Mouse (Mus musculus) stomach, embryonic 15.5 days (tissue): Measurements from ENCODE around the gene Slmap. TPM values are rescaled to one million over a fixed set of nuclear protein-coding genes. Genes with fewer than 3 reads are reported as not detected.

Source experiments
- ATAC-seq: fragments of 200-750 bp; cut with Nextera tagmentation; 2 replicates; pipeline ENCODE4 v1.8.0; 2017; ENCODE audit warnings: low read depth, moderate number of reproducible peaks, moderate TSS enrichment; ENCODE audit not compliant: insufficient read depth, low FRiP score
- H3K27ac ChIP-seq: fragments of 300-500 bp; sonication (generic); 2 replicates; pipeline ENCODE4 v1.5.1; 2015; ENCODE audit warnings: mild to moderate bottlenecking, inconsistent platforms
- H3K27me3 ChIP-seq: fragments of 300-500 bp; sonication (generic); replicated peaks from 2 replicates; pipeline ENCODE4 v1.6.1; 2015; ENCODE audit warnings: inconsistent platforms
- H3K36me3 ChIP-seq: fragments of 300-500 bp; sonication (generic); 2 replicates; pipeline ENCODE4 v1.6.1; 2015; ENCODE audit warnings: inconsistent platforms
- H3K4me1 ChIP-seq: fragments of 300-500 bp; sonication (generic); 2 replicates; pipeline ENCODE4 v1.6.1; 2015; ENCODE audit warnings: inconsistent platforms
- H3K4me2 ChIP-seq: fragments of 300-500 bp; sonication (generic); 2 replicates; pipeline ENCODE4 v1.6.1; 2015; ENCODE audit warnings: mild to moderate bottlenecking, inconsistent platforms
- H3K4me3 ChIP-seq: fragments of 300-500 bp; sonication (generic); replicated peaks from 2 replicates; pipeline ENCODE4 v1.5.1; 2015; ENCODE audit warnings: inconsistent platforms
- H3K9ac ChIP-seq: fragments of 300-500 bp; sonication (generic); 2 replicates; pipeline ENCODE4 v1.6.1; 2015; ENCODE audit warnings: inconsistent platforms
- H3K9me3 ChIP-seq: fragments of 300-500 bp; sonication (generic); 2 replicates; pipeline ENCODE4 v1.6.1; 2016; ENCODE audit warnings: inconsistent platforms
- WGBS: fragments of 180-500 bp; shearing (Covaris S2); methylation state at CpG from one replicate; pipeline ENCODE4 v1.1.7; 2015; 5-methylcytosine and 5-hydroxymethylcytosine counted together
- polyA plus RNA-seq: library from polyadenylated mRNA; unstranded; fragments of >200 nt; fragmentation: Nextera tagmentation; extraction: Ambion mirVana; gene quantifications from 2 replicates; pipeline ENCODE4 v1.2.1, GENCODE M21; 2015

Gene Slmap
- polyA plus RNA-seq, 1 experiment from 2014 or later, result 48.3 TPM

- no peak overlapping the region for H3K27ac ChIP-seq
- no peaks in the 10 kb centered on the region for H3K36me3 ChIP-seq
- no peak for ATAC-seq
- peaks cover 3% of the 10 kb centered on the region; the same call in 1 of the 2 replicates for H3K4me1 ChIP-seq
- no peaks in the 10 kb centered on the region for H3K27me3 ChIP-seq
- no peak overlapping the region for H3K4me3 ChIP-seq
- H3K9me3 ChIP-seq, result no peaks in the 10 kb centered on the region
- no peak overlapping the region for H3K9ac ChIP-seq
- no peak overlapping the region for H3K4me2 ChIP-seq
- WGBS, result 70% methylated on average over 3 of the region's 3 CpGs
Observed at GRCm38 (mm10) chr14:26552853-26553252, 18.1 kb upstream of the Slmap start.

GRCm38 (mm10) chr14:26552441-26552840, 17.7 kb upstream of the Slmap start:
- no peak overlapping the region for H3K27ac ChIP-seq
- H3K9me3 ChIP-seq, result no peaks in the 10 kb centered on the region
- no peaks in the 10 kb centered on the region for H3K36me3 ChIP-seq
- H3K4me2 ChIP-seq, result no peak overlapping the region
- H3K27me3 ChIP-seq, result no peaks in the 10 kb centered on the region
- H3K9ac ChIP-seq, result no peak overlapping the region
- H3K4me1 ChIP-seq, result no peaks in the 10 kb centered on the region
- no peak for ATAC-seq
- H3K4me3 ChIP-seq, result no peak overlapping the region
- WGBS, result 75% methylated on average over 2 of the region's 2 CpGs

GRCm38 (mm10) chr14:26550712-26551111, 16.0 kb upstream of the Slmap start:
- Histone ChIP-seq H3K9me3 (no peaks in the 10 kb centered on the region), H3K27ac (no peak overlapping the region), H3K4me3 (no peak overlapping the region), H3K4me2 (no peak overlapping the region), H3K9ac (no peak overlapping the region), H3K4me1 (no peaks in the 10 kb centered on the region), H3K36me3 (no peaks in the 10 kb centered on the region), H3K27me3 (no peaks in the 10 kb centered on the region)
- ATAC-seq, result no peak
- WGBS, result 87% methylated on average over 8 of the region's 8 CpGs

- no peak overlapping the region for H3K4me3 ChIP-seq
- no peaks in the 10 kb centered on the region for H3K9me3 ChIP-seq
- H3K27me3 ChIP-seq, result no peaks in the 10 kb centered on the region
- ATAC-seq, result peak; percentile 58; the same call in 1 of the 2 replicates
- H3K4me1 ChIP-seq, result no peaks in the 10 kb centered on the region
- H3K27ac ChIP-seq, result no peak overlapping the region
- H3K4me2 ChIP-seq, result no peak overlapping the region
- no peak overlapping the region for H3K9ac ChIP-seq
- H3K36me3 ChIP-seq, result no peaks in the 10 kb centered on the region
- 67% methylated on average over 10 of the region's 10 CpGs for WGBS
Observed at GRCm38 (mm10) chr14:26547516-26548488, 13.1 kb upstream of the Slmap start.

GRCm38 (mm10) chr14:26542136-26542535, 7.4 kb upstream of the Slmap start:
- no peaks in the 10 kb centered on the region for H3K9me3 ChIP-seq
- H3K4me3 ChIP-seq, result no peak overlapping the region
- no peak overlapping the region for H3K4me2 ChIP-seq
- no peaks in the 10 kb centered on the region for H3K27me3 ChIP-seq
- 91% methylated on average over 1 of the region's 1 CpGs for whole genome bisulfite sequencing
- H3K36me3 ChIP-seq, result no peaks in the 10 kb centered on the region
- no peak overlapping the region for H3K27ac ChIP-seq
- no peaks in the 10 kb centered on the region for H3K4me1 ChIP-seq
- no peak overlapping the region for H3K9ac ChIP-seq
- no peak for ATAC-seq

- ATAC-seq, result no peak
- no peak overlapping the region for H3K4me3 ChIP-seq
- no peak overlapping the region for H3K27ac ChIP-seq
- H3K4me1 ChIP-seq, result no peaks in the 10 kb centered on the region
- no peaks in the 10 kb centered on the region for H3K36me3 ChIP-seq
- no peaks in the 10 kb centered on the region for H3K9me3 ChIP-seq
- H3K27me3 ChIP-seq, result no peaks in the 10 kb centered on the region
- no peak overlapping the region for H3K9ac ChIP-seq
- WGBS, result 68% methylated on average over 1 of the region's 1 CpGs
- no peak overlapping the region for H3K4me2 ChIP-seq
Observed at GRCm38 (mm10) chr14:26540577-26540976, 5.8 kb upstream of the Slmap start.

GRCm38 (mm10) chr14:26539241-26539640, 4.5 kb upstream of the Slmap start:
- Histone ChIP-seq H3K9ac (no peak overlapping the region), H3K27ac (no peak overlapping the region), H3K4me3 (no peak overlapping the region), H3K36me3 (no peaks in the 10 kb centered on the region), H3K27me3 (no peaks in the 10 kb centered on the region), H3K4me1 (no peaks in the 10 kb centered on the region), H3K9me3 (no peaks in the 10 kb centered on the region), H3K4me2 (no peak overlapping the region)
- 55% methylated on average over 4 of the region's 4 CpGs for WGBS
- no peak for ATAC-seq

GRCm38 (mm10) chr14:26533821-26534756, 642 bp downstream of the Slmap start:
- no peaks in the 10 kb centered on the region for H3K27me3 ChIP-seq
- H3K4me2 ChIP-seq, result peak overlapping the region; percentile 57
- peak overlapping the region; percentile 91 for H3K9ac ChIP-seq
- peak; percentile 73 for ATAC-seq
- H3K4me1 ChIP-seq, result peaks cover 16% of the 10 kb centered on the region
- no peaks in the 10 kb centered on the region for H3K9me3 ChIP-seq
- H3K36me3 ChIP-seq, result no peaks in the 10 kb centered on the region
- peak overlapping the region; percentile 83 for H3K27ac ChIP-seq
- peak overlapping the region; percentile 91 for H3K4me3 ChIP-seq
- under 1% methylated on average over 88 of the region's 92 CpGs for WGBS

- no peak overlapping the region for H3K27ac ChIP-seq
- no peak for ATAC-seq
- H3K36me3 ChIP-seq, result no peaks in the 10 kb centered on the region
- peak overlapping the region; percentile 57 for H3K4me2 ChIP-seq
- WGBS, result 16% methylated on average over 19 of the region's 19 CpGs
- H3K9me3 ChIP-seq, result no peaks in the 10 kb centered on the region
- H3K4me3 ChIP-seq, result peak overlapping the region; percentile 91
- H3K4me1 ChIP-seq, result peaks cover 16% of the 10 kb centered on the region
- H3K9ac ChIP-seq, result peak overlapping the region; percentile 7; the same call in 1 of the 2 replicates
- H3K27me3 ChIP-seq, result no peaks in the 10 kb centered on the region
Observed at GRCm38 (mm10) chr14:26533267-26533666, 1.5 kb downstream of the Slmap start.

GRCm38 (mm10) chr14:26532752-26533151, 2.0 kb downstream of the Slmap start:
- 38% methylated on average over 9 of the region's 9 CpGs for WGBS
- ATAC-seq, result no peak
- Histone ChIP-seq H3K27ac (no peak overlapping the region), H3K4me1 (peaks cover 16% of the 10 kb centered on the region), H3K4me3 (peak overlapping the region; percentile 91), H3K9me3 (no peaks in the 10 kb centered on the region), H3K27me3 (no peaks in the 10 kb centered on the region), H3K4me2 (peak overlapping the region; percentile 57), H3K36me3 (no peaks in the 10 kb centered on the region), H3K9ac (peak overlapping the region; percentile 7; the same call in 1 of the 2 replicates)

- Histone ChIP-seq H3K9ac (no peak overlapping the region), H3K4me2 (peak overlapping the region; percentile 29), H3K4me1 (peaks cover 16% of the 10 kb centered on the region), H3K9me3 (no peaks in the 10 kb centered on the region), H3K4me3 (no peak overlapping the region; the same call in 1 of the 2 replicates), H3K27ac (no peak overlapping the region), H3K36me3 (no peaks in the 10 kb centered on the region), H3K27me3 (no peaks in the 10 kb centered on the region)
- WGBS, result 59% methylated on average over 10 of the region's 10 CpGs
- ATAC-seq, result no peak
Observed at GRCm38 (mm10) chr14:26531410-26532313, 3.1 kb downstream of the Slmap start.
